Mouse (Mus musculus): ENCODE data around the gene Smyd3.
A peak's percentile ranks its signal among the peaks of the same experiment; 100 is the strongest.
"Not testable (repeated sequence)": the region's sequence is repeated elsewhere in the genome, so short reads cannot be mapped to it uniquely, and the experiment has no call there.

The Smyd3 gene

GRCm38 (mm10) chr1:179180546-179180945 lies 337.3 kb downstream of the Smyd3 start:
- no peak for DNase-seq (ENCODE audit: low read depth in 2 of 2, low spot score in 2 of 2)

- DNase-seq (ENCODE audit: low read depth in 2 of 2, low spot score in 2 of 2): no peak
Measured at GRCm38 (mm10) chr1:179176861-179177658, 340.8 kb downstream of the Smyd3 start.

GRCm38 (mm10) chr1:179174241-179174640 lies 343.6 kb downstream of the Smyd3 start:
- DNase-seq (ENCODE audit: low read depth in 2 of 2, low spot score in 2 of 2): no peak

GRCm38 (mm10) chr1:179170555-179170954 lies 347.3 kb downstream of the Smyd3 start:
- DNase-seq (ENCODE audit: low read depth in 2 of 2, low spot score in 2 of 2): no peak

- DNase-seq (ENCODE audit: low read depth in 2 of 2, low spot score in 2 of 2): peak in 1 of 2 experiments; percentile 27
Measured at GRCm38 (mm10) chr1:179169749-179170148, 348.1 kb downstream of the Smyd3 start.

GRCm38 (mm10) chr1:179169161-179169560 lies 348.7 kb downstream of the Smyd3 start:
- no peak for DNase-seq (ENCODE audit: low read depth in 2 of 2, low spot score in 2 of 2)

GRCm38 (mm10) chr1:179164219-179164618 lies 353.6 kb downstream of the Smyd3 start:
- not testable (repeated sequence) for DNase-seq (ENCODE audit: low read depth in 2 of 2, low spot score in 2 of 2)

- not testable (repeated sequence) for DNase-seq (ENCODE audit: low read depth in 2 of 2, low spot score in 2 of 2)
Measured at GRCm38 (mm10) chr1:179162752-179163151, 355.1 kb downstream of the Smyd3 start.

GRCm38 (mm10) chr1:179161947-179162346 lies 355.9 kb downstream of the Smyd3 start:
- no peak for DNase-seq (ENCODE audit: low read depth in 2 of 2, low spot score in 2 of 2)

- no peak for DNase-seq (ENCODE audit: low read depth in 2 of 2, low spot score in 2 of 2)
Measured at GRCm38 (mm10) chr1:179160697-179161096, 357.1 kb downstream of the Smyd3 start.

- DNase-seq (ENCODE audit: low read depth in 2 of 2, low spot score in 2 of 2): no peak
Measured at GRCm38 (mm10) chr1:179152376-179152775, 365.5 kb downstream of the Smyd3 start.

GRCm38 (mm10) chr1:179151275-179151674 lies 366.6 kb downstream of the Smyd3 start:
- DNase-seq (ENCODE audit: low read depth in 2 of 2, low spot score in 2 of 2): no peak

- no peak for DNase-seq (ENCODE audit: low read depth in 2 of 2, low spot score in 2 of 2)
Measured at GRCm38 (mm10) chr1:179149468-179150140, 368.2 kb downstream of the Smyd3 start.

- DNase-seq (ENCODE audit: low read depth in 2 of 2, low spot score in 2 of 2): no peak
Measured at GRCm38 (mm10) chr1:179146730-179147167, 371.1 kb downstream of the Smyd3 start.

- no peak for DNase-seq (ENCODE audit: low read depth in 2 of 2, low spot score in 2 of 2)
Measured at GRCm38 (mm10) chr1:179143154-179143832, 374.5 kb downstream of the Smyd3 start.

GRCm38 (mm10) chr1:179142177-179142576 lies 375.7 kb downstream of the Smyd3 start:
- peak; percentile 5 to 12 for DNase-seq (ENCODE audit: low read depth in 2 of 2, low spot score in 2 of 2)

- DNase-seq (ENCODE audit: low read depth in 2 of 2, low spot score in 2 of 2): no peak
Measured at GRCm38 (mm10) chr1:179141071-179141650, 376.7 kb downstream of the Smyd3 start.

GRCm38 (mm10) chr1:179137145-179137477 lies 380.7 kb downstream of the Smyd3 start:
- DNase-seq (ENCODE audit: low read depth in 2 of 2, low spot score in 2 of 2): no peak

GRCm38 (mm10) chr1:179136461-179137144 lies 381.2 kb downstream of the Smyd3 start:
- DNase-seq (ENCODE audit: low read depth in 2 of 2, low spot score in 2 of 2): no peak

- DNase-seq (ENCODE audit: low read depth in 2 of 2, low spot score in 2 of 2): no peak
Measured at GRCm38 (mm10) chr1:179129995-179130394, 387.8 kb downstream of the Smyd3 start.

- DNase-seq (ENCODE audit: low read depth in 2 of 2, low spot score in 2 of 2): no peak
Measured at GRCm38 (mm10) chr1:179126287-179126686, 391.6 kb downstream of the Smyd3 start.

Data from CD8-positive naive resting alpha-beta T cell, adult 2 months (primary cell).